Mouse (Mus musculus) hindbrain, embryonic 16.5 days (tissue): ENCODE measurements around the gene Gm45062. TPM values are rescaled to one million over a fixed set of nuclear protein-coding genes. Genes with fewer than 3 reads are reported as not detected.

Experiments
- ATAC-seq: fragments of 200-750 bp; cut with Nextera tagmentation; 2 replicates; pipeline ENCODE4 v1.8.0; 2017; ENCODE audit warnings: moderate TSS enrichment, moderate library complexity
- H3K27ac ChIP-seq: fragments of 300-500 bp; sonication (generic); 2 replicates; pipeline ENCODE4 v1.5.1; 2014; ENCODE audit warnings: low read depth, mild to moderate bottlenecking, control low read depth, low read length, moderate library complexity
- H3K27me3 ChIP-seq: fragments of 300-500 bp; sonication (generic); replicated peaks from 2 replicates; pipeline ENCODE4 v1.6.1; 2014; ENCODE audit warnings: low read length; ENCODE audit not compliant: control insufficient read depth, insufficient read depth
- H3K36me3 ChIP-seq: fragments of 300-500 bp; sonication (generic); 2 replicates; pipeline ENCODE4 v1.6.1; 2014; ENCODE audit warnings: mild to moderate bottlenecking, low read length, moderate library complexity, mixed read lengths; ENCODE audit not compliant: control insufficient read depth, insufficient read depth
- H3K4me1 ChIP-seq: fragments of 300-500 bp; sonication (generic); 2 replicates; pipeline ENCODE4 v1.6.1; 2014; ENCODE audit warnings: low read depth, low read length; ENCODE audit not compliant: control insufficient read depth, insufficient read depth
- H3K4me2 ChIP-seq: fragments of 300-500 bp; sonication (generic); 2 replicates; pipeline ENCODE4 v1.6.1; 2014; ENCODE audit warnings: mild to moderate bottlenecking, low read length, control low read depth, moderate library complexity
- H3K4me3 ChIP-seq: fragments of 300-500 bp; sonication (generic); 2 replicates; pipeline ENCODE4 v1.5.1; 2014; ENCODE audit warnings: mild to moderate bottlenecking, low read length, control low read depth, moderate library complexity
- H3K9ac ChIP-seq: fragments of 300-500 bp; sonication (generic); 2 replicates; pipeline ENCODE4 v1.6.1; 2014; ENCODE audit warnings: low read depth, mild to moderate bottlenecking, control low read depth, low read length, moderate library complexity
- H3K9me3 ChIP-seq: fragments of 300-500 bp; sonication (generic); 2 replicates; pipeline ENCODE4 v1.6.1; 2014; ENCODE audit warnings: mild to moderate bottlenecking, low read length, moderate library complexity; ENCODE audit not compliant: control insufficient read depth
- WGBS: fragments of 180-500 bp; shearing (Covaris S2); extraction: QIAGEN DNeasy Blood & Tissue Kit; methylation state at CpG from one replicate; pipeline ENCODE4 v1.1.7; 2014; 5-methylcytosine and 5-hydroxymethylcytosine counted together
- polyA plus RNA-seq: library from polyadenylated mRNA; unstranded; fragments of >200 nt; fragmentation: Nextera tagmentation; extraction: Ambion mirVana; gene quantifications from 2 replicates; pipeline ENCODE4 v1.2.1, GENCODE M21; 2015

The Gm45062 gene
- polyA plus RNA-seq, 1 experiment from 2014 or later: 11.1 TPM

GRCm38 (mm10) chr6:8373051-8373450, 113.8 kb downstream of the Gm45062 start:
- no peak overlapping the region for H3K4me2 ChIP-seq
- no peak for ATAC-seq
- no peak overlapping the region for H3K9ac ChIP-seq
- 46% methylated on average over 2 of the region's 2 CpGs for WGBS
- 0 out of 2 replicates have a peak, but pooled peaks cover 2% of the 10 kb centered on the region for H3K36me3 ChIP-seq
- H3K27me3 ChIP-seq: no peaks in the 10 kb centered on the region
- no peak overlapping the region for H3K27ac ChIP-seq
- no peaks in the 10 kb centered on the region for H3K9me3 ChIP-seq
- H3K4me3 ChIP-seq: no peak overlapping the region
- no peaks in the 10 kb centered on the region for H3K4me1 ChIP-seq

- Histone ChIP-seq H3K4me2 (no peak overlapping the region; the same call in 1 of the 2 replicates), H3K36me3 (0 out of 2 replicates have a peak, but pooled peaks cover 2% of the 10 kb centered on the region), H3K9me3 (no peaks in the 10 kb centered on the region), H3K4me3 (no peak overlapping the region), H3K27me3 (no peaks in the 10 kb centered on the region), H3K9ac (no peak overlapping the region), H3K27ac (no peak overlapping the region), H3K4me1 (no peaks in the 10 kb centered on the region)
- 41% methylated on average over 8 of the region's 8 CpGs for WGBS
- no peak for ATAC-seq
Observed at GRCm38 (mm10) chr6:8373851-8374250, 114.6 kb downstream of the Gm45062 start.

GRCm38 (mm10) chr6:8374290-8374689, 115.0 kb downstream of the Gm45062 start:
- Histone ChIP-seq H3K27ac (no peak overlapping the region), H3K27me3 (no peaks in the 10 kb centered on the region), H3K4me2 (no peak overlapping the region), H3K9me3 (no peaks in the 10 kb centered on the region), H3K4me1 (no peaks in the 10 kb centered on the region), H3K4me3 (no peak overlapping the region), H3K36me3 (0 out of 2 replicates have a peak, but pooled peaks cover 2% of the 10 kb centered on the region), H3K9ac (no peak overlapping the region)
- no peak for ATAC-seq
- 68% methylated on average over 6 of the region's 6 CpGs for WGBS

GRCm38 (mm10) chr6:8374712-8375111, 115.5 kb downstream of the Gm45062 start:
- 0 out of 2 replicates have a peak, but pooled peaks have one; percentile 35 for ATAC-seq

GRCm38 (mm10) chr6:8376351-8376750, 117.1 kb downstream of the Gm45062 start:
- H3K4me3 ChIP-seq: no peak overlapping the region
- H3K9me3 ChIP-seq: no peaks in the 10 kb centered on the region
- H3K9ac ChIP-seq: no peak overlapping the region
- no peak overlapping the region for H3K4me2 ChIP-seq
- WGBS: 85% methylated on average over 5 of the region's 5 CpGs
- H3K36me3 ChIP-seq: 0 out of 2 replicates have a peak, but pooled peaks cover 2% of the 10 kb centered on the region
- no peaks in the 10 kb centered on the region for H3K4me1 ChIP-seq
- H3K27ac ChIP-seq: no peak overlapping the region
- no peaks in the 10 kb centered on the region for H3K27me3 ChIP-seq
- no peak for ATAC-seq

More at GRCm38 (mm10) chr6:8374712-8375111, 115.5 kb downstream of the Gm45062 start:
- 87% methylated on average over 4 of the region's 4 CpGs for WGBS
- Histone ChIP-seq H3K4me1 (no peaks in the 10 kb centered on the region), H3K27me3 (no peaks in the 10 kb centered on the region), H3K9me3 (no peaks in the 10 kb centered on the region), H3K36me3 (0 out of 2 replicates have a peak, but pooled peaks cover 2% of the 10 kb centered on the region), H3K27ac (no peak overlapping the region), H3K4me3 (no peak overlapping the region), H3K4me2 (no peak overlapping the region), H3K9ac (no peak overlapping the region)

- Histone ChIP-seq H3K9ac (no peak overlapping the region), H3K9me3 (no peaks in the 10 kb centered on the region), H3K27me3 (no peaks in the 10 kb centered on the region), H3K27ac (no peak overlapping the region), H3K4me2 (no peak overlapping the region), H3K4me3 (no peak overlapping the region), H3K36me3 (0 out of 2 replicates have a peak, but pooled peaks cover 2% of the 10 kb centered on the region), H3K4me1 (no peaks in the 10 kb centered on the region)
- no peak for ATAC-seq
- WGBS: 88% methylated on average over 8 of the region's 8 CpGs
Observed at GRCm38 (mm10) chr6:8377667-8378066, 118.4 kb downstream of the Gm45062 start.

GRCm38 (mm10) chr6:8389307-8389706, 130.1 kb downstream of the Gm45062 start:
- Histone ChIP-seq H3K9me3 (no peaks in the 10 kb centered on the region), H3K4me3 (no peak overlapping the region), H3K27ac (no peak overlapping the region), H3K4me2 (no peak overlapping the region), H3K9ac (no peak overlapping the region), H3K4me1 (no peaks in the 10 kb centered on the region), H3K36me3 (no peaks in the 10 kb centered on the region), H3K27me3 (no peaks in the 10 kb centered on the region)
- no peak for ATAC-seq
- 97% methylated on average over 2 of the region's 2 CpGs for WGBS

GRCm38 (mm10) chr6:8390296-8390695, 131.0 kb downstream of the Gm45062 start:
- Histone ChIP-seq H3K27ac (no peak overlapping the region), H3K4me2 (no peak overlapping the region), H3K4me3 (no peak overlapping the region), H3K36me3 (no peaks in the 10 kb centered on the region), H3K9ac (no peak overlapping the region), H3K27me3 (no peaks in the 10 kb centered on the region), H3K4me1 (no peaks in the 10 kb centered on the region), H3K9me3 (no peaks in the 10 kb centered on the region)
- ATAC-seq: no peak
- 97% methylated on average over 6 of the region's 6 CpGs for WGBS

- no peak for ATAC-seq
Observed at GRCm38 (mm10) chr6:8390935-8391334, 131.7 kb downstream of the Gm45062 start.

GRCm38 (mm10) chr6:8393029-8393428, 133.8 kb downstream of the Gm45062 start:
- H3K27ac ChIP-seq: no peak overlapping the region
- WGBS: 83% methylated on average over 4 of the region's 4 CpGs
- H3K9ac ChIP-seq: no peak overlapping the region
- no peak overlapping the region for H3K4me3 ChIP-seq
- H3K4me2 ChIP-seq: no peak overlapping the region
- H3K9me3 ChIP-seq: no peaks in the 10 kb centered on the region
- no peaks in the 10 kb centered on the region for H3K27me3 ChIP-seq
- no peaks in the 10 kb centered on the region for H3K4me1 ChIP-seq
- no peaks in the 10 kb centered on the region for H3K36me3 ChIP-seq
- no peak for ATAC-seq

More at GRCm38 (mm10) chr6:8390935-8391334, 131.7 kb downstream of the Gm45062 start:
- Histone ChIP-seq H3K4me1 (no peaks in the 10 kb centered on the region), H3K9ac (no peak overlapping the region), H3K4me3 (no peak overlapping the region), H3K9me3 (no peaks in the 10 kb centered on the region), H3K27me3 (no peaks in the 10 kb centered on the region), H3K4me2 (no peak overlapping the region), H3K36me3 (no peaks in the 10 kb centered on the region), H3K27ac (no peak overlapping the region)
- 81% methylated on average over 2 of the region's 2 CpGs for WGBS
